Mouse (Mus musculus) lung, postnatal 0 days (tissue): ENCODE data around the gene Uqcc1.

Experiments used
- CTCF ChIP-seq: IDR thresholded peaks from 2 replicates; pipeline ENCODE4 v1.5.1; 2016; ENCODE audit warnings: antibody characterized with exemption, mild to moderate bottlenecking
- EP300 ChIP-seq: IDR thresholded peaks from 2 replicates; pipeline ENCODE4 v1.6.1; 2016; ENCODE audit warnings: antibody characterized with exemption, mild to moderate bottlenecking, control low read depth

DNA sequence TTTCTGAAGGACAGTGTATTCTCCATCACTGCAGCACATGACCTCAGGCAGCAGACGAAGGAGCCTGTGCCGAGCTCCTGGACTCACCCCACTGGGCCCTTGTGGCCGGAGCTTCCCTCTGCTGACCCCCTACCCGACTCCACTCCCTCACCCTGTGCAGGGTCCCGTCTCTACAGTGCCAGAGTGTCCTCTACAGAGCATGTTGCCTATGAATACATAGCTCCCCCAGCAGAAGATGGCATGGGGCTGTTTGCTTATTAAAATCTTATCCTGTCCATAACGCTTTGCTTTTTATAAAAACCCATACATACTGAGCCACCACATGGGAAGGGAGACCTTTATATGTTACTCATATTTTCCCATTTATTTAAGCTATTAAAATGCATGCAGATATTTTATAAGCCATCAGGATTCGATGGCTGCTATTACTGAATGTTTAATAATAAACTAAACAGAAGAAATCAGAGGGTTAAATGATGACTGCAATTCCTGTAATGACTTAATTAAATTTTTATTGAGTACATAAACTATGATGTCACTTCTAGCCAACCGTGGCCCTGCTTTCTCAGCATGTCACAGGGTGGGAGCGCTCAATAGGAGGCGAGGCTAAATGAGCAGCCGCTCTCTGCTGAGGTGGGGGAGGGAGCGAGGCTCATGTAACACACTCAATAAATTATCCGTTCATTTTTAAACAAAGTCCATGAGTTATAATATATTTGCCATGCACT lies 67.4 kb downstream of the Uqcc1 start:
- TF ChIP-seq CTCF = no peak
- TF ChIP-seq EP300 = no peak
